Mouse (Mus musculus): Measurements from ENCODE around the gene Spink4. TPM values are rescaled to one million over a fixed set of nuclear protein-coding genes. Genes with fewer than 3 reads are reported as not detected.
A peak's percentile ranks its signal among the peaks of the same experiment; 100 is the strongest.
"Not testable (repeated sequence)": the region's sequence is repeated elsewhere in the genome, so short reads cannot be mapped to it uniquely, and the experiment has no call there.

Spink4 gene
- total RNA-seq, 2 experiments from 2014 or later = not detected

DNA sequence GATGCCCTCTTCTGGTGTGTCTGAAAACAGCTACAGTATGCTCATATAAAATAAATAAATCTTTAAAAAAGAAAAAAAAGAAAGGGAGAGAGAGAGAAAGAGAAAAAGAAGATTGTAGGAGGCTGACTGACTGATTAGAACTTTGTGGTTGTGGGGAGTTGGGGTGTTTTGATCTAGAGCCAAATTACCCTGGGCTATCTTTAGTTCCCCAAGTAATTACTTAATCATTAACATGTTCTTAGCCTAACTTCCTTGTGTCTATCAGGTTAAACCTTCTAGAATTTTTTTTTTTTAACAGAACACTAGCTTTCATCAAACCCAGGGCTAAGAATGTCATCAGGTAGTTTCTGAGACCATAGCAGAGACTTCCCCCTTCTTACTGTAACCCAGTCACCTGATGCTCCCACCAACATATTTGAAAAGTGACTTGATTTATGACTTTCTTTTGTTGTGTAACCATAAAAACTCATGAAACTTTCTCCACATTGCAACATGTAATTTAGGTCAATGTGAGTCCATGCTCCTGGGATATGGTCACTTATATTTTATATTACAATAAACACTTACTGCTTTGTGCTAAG, 5.5 kb upstream of the Spink4 start:
- no peak overlapping the region for H3K27ac ChIP-seq
- H3K4me3 ChIP-seq = no peak overlapping the region
- no peak for DNase-seq
- intact Hi-C loops (cut with DNase I) = no loop called here
- no peak for TF ChIP-seq CTCF (IDR thresholded peaks at IDR 0.05)

DNA sequence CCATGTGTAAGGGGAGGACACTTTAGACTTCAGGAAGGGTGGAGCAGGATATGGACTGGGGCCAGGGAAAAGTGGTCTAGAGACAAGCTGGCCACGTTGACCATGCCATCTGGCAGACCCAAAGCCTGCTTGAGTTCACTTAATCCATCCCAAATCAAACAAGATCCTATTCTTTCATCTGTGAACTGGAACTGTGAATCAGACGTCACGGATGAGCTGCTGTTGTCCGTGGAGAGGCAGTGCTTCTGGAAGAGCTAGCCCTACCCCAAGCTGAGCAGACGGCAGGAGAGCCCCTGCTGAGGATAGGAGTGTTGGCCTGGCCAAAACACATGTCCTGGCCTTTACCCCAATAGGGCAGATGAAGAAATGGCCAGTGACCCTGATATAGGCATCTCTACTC, 3.9 kb upstream of the Spink4 start:
- TF ChIP-seq CTCF (IDR thresholded peaks at IDR 0.05) = no peak
- no peak for DNase-seq
- intact Hi-C loops (cut with DNase I) = no loop called here
- Histone ChIP-seq H3K27ac (no peak overlapping the region), H3K4me3 (no peak overlapping the region)

DNA sequence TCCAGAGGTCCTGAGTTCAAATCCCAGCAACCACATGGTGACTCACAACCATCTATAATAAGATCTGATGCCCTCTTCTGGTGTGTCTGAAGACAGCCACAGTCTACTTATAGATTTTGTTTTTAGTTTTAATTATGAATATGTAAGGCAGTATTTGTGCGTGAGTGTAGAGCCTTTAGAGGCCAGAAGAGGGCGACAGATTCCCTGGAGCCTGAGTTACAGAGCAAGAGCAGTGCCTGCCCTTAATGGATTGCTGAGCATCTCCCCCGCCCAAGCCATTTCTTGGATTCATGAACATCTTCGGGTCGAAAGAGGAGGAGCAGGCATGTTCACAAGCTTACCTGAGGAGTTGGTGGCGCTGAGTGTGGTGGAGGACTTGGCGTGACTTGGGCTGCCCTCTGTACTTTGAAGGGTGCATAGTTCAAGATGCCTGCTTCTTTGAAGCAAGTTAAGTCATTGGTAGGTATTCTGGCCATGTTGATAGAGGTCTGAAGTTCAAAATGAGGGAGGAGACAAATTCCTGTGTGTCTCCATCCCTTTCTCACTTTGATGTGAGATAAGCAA, 3.2 kb upstream of the Spink4 start:
- peak; percentile 18; the same call in 1 of the 2 replicates for TF ChIP-seq CTCF (IDR thresholded peaks at IDR 0.05)
- no peak for DNase-seq
- Histone ChIP-seq H3K27ac (no peak overlapping the region), H3K4me3 (no peak overlapping the region)
- intact Hi-C loops (cut with DNase I) = no loop called here

DNA sequence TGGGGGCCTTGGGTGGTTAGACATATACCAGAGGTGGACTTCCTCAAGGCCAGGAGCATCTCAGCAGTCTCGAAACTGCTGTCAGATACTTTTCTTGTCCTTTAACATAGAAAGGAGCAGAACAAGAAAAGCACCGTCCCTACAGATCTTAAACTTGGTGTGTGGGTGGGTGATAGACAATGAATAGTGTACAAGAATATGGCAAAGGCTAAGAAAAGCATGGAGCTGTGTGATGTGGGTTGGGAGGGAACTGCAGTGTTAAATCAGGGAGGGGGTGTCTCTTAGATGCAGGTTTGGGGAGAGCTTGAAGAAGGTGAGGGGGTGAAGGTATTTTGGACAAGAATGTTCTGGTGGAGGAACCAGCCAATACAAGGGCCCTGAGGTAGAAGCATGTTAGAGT, 724 bp downstream of the Spink4 start:
- Histone ChIP-seq H3K4me3 (no peak overlapping the region), H3K27ac (no peak overlapping the region)
- DNase-seq = no peak
- intact Hi-C loops (cut with DNase I) = no loop called here
- no peak for TF ChIP-seq CTCF (IDR thresholded peaks at IDR 0.05)

DNA sequence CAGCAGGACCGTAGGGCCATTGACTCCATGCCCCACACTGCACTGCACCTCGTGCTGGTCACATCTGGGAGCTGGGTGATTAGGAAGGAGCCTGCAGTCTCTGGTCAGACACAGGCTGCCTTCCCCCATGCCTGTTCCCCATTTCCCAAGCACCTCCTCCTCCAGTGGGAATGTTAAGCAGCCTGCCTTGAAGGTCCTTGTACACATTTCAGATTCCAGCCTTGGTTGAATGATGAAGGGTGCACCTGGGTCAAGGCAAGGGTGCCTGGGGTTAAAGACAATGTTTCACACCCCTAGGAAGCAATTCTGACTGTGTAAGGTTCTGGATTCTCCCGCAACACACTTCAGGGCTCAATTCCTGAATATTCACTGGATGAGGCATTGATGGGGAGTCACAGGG, 1.4 kb downstream of the Spink4 start:
- TF ChIP-seq CTCF (IDR thresholded peaks at IDR 0.05) = no peak
- no peak overlapping the region for H3K27ac ChIP-seq
- intact Hi-C loops (cut with DNase I) = no loop called here
- H3K4me3 ChIP-seq = no peak overlapping the region
- no peak for DNase-seq

DNA sequence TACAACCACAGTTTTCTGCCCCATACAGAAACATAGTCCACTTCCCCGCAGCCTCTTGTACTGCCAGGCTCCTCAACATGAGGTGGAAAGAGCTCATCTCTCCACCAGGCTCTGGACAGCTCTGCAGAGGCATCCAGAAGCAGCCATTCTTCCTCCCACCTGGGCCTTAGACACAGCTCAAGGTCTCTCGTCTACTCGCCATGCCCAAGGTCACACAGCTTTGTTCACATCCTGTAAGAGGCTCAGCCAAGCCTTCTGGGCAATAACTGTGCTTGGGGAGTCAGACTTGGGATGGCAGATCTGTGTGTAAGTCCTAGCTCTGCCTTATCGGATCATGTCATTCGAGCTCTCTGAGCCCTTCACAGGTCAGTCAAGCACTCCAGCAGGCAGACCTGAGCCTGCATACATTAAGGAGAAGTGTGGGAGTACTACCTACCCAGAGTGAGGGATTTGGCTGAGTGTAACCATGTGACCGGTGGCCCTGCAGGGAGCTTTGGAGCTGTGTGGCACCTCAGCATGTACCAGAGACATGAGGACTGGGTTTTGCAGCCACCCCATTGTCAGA, 3.3 kb downstream of the Spink4 start:
- no peak overlapping the region for H3K27ac ChIP-seq
- intact Hi-C loops (cut with DNase I) = no loop called here
- no peak overlapping the region for H3K4me3 ChIP-seq
- TF ChIP-seq CTCF (IDR thresholded peaks at IDR 0.05) = no peak
- no peak for DNase-seq

DNA sequence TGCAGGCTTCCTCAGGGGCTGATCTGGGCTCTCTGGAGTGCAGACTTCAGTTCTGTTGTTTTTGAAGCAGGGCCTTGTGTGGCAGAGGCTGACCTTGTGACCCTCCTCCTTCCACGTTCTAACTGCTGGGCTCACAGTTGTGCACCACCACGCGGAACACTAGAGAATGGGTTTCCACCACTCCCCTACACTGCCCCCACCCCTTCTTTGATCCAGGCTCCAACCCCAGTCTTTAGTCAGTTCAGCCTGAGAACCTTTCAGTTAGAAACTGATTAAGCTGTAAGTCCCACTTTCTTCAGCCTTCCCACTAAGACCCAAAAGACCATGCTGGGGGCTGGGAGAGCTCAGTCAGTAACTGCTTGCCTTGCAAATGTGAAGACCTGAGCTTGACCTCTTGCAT, 5.7 kb downstream of the Spink4 start:
- Histone ChIP-seq H3K27ac (no peak overlapping the region), H3K4me3 (no peak overlapping the region)
- TF ChIP-seq CTCF (IDR thresholded peaks at IDR 0.05) = no peak
- intact Hi-C loops (cut with DNase I) = no loop called here
- DNase-seq = no peak

DNA sequence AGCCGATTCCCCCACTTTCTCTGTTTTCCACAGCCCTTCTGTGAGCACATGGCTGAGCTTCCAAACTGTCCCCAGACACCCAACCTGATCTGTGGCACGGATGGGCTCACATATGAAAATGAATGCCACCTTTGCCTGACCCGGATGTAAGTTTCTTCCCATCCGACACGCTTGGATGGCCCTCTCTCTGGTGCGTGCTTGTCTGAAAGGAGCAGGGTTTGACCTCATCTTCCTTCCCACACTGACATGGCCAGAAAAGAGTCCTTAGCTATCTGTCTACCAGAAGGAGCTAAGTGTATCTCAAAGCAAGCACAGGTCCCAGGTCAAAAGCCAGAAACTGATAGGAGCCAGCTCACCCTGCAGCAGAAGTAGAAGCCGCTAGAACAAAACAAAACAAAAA, 9.2 kb downstream of the Spink4 start:
- intact Hi-C loops (cut with DNase I) = no loop called here
- TF ChIP-seq CTCF (IDR thresholded peaks at IDR 0.05) = no peak
- H3K4me3 ChIP-seq = no peak overlapping the region
- no peak overlapping the region for H3K27ac ChIP-seq
- no peak for DNase-seq

DNA sequence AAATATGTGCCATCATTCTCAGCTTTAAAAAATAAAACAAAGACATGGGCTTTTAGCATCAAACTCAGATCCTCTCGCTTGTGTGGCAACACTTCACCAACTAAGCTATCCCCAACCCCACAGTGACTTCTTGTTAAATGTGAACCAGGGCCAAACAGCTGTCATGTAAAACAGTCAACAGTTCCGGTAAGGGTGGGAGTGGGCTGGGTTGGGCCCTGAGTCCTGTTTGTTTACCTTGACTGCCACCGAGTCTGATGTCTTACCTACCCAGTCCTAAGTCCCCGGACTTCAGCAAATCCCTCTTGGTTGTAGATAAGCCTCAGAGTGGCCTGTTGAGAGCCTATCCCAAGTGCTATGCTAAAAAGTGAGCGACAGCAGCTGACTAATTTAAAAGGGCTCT, 13.8 kb downstream of the Spink4 start:
- intact Hi-C loops (cut with DNase I) = no loop called here
- no peak overlapping the region for H3K4me3 ChIP-seq
- DNase-seq = no peak
- TF ChIP-seq CTCF (IDR thresholded peaks at IDR 0.05) = no peak
- no peak overlapping the region for H3K27ac ChIP-seq

DNA sequence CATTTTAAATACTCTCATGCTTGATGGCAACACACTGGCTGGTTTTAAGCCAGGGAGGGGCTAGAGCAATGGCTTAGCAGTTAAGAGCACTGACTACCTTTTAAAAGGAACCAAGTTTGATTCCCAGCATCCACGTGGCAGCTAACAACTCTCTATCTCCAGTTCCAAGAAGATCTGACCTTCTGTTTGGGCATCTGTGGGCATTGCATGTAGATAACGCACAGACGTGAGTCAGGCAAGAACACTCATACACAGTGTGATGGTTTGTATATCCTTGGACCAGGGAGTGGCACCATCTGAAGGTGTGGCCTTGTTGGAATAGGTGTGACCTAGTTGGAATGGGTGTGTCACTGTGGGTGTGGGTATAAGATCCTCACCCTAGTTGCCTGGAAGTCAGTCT, 14.5 kb downstream of the Spink4 start:
- H3K4me3 ChIP-seq; intact Hi-C loops (cut with DNase I); DNase-seq; H3K27ac ChIP-seq: not testable (repeated sequence)

DNA sequence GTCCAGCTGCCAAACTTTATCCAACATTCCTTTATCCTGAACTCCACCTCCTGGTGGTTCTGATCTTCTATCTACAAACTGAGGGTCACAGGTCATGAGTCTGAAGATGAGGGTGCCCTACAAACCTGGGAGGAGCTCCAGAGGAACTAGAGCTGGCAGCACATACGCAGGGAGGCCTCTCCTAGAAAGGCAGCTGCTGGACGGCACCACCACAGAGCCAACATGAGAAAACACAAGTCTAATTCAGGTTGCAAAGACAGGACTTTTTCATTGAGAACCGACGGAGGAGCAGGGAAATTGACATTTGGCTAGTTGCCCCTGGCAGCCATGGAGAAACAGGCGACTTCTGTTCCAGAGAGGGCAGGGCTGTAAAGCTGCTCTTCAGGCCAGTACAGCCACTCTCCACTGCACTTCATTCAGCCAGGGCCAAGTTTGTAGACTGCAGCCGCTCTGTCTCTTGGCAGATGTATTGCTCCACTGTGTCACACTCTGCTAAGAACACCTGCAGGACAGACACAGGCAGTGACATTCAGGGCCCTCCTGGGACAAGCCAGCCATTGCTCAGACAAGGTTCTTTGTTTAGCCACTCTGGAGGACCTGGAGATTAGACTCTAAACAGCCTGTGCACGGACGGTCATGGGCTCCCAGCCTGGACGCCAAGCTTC, 16.5 kb downstream of the Spink4 start:
- DNase-seq = peak; percentile 57

DNA sequence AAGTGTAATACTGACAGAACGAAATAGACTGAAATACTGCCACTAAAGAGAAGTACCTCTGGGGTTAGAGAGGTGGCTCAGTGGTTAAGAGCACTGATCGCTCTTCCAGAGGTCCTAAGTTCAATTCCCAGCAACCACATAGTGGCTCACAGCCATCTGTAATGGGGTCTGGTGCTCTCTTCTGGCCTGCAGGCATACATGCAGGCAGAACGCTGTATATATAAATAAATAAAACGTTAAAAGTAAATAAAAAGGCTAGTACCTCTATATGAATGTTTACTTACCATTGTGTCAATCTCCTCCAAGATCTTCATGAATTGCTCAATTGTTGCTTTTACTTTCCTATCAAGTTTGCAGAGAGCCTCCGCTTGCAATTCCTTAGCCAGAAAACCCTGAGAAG, 18.9 kb downstream of the Spink4 start:
- intact Hi-C loops (cut with DNase I) = no loop called here
- H3K4me3 ChIP-seq = no peak overlapping the region
- no peak for DNase-seq
- no peak overlapping the region for H3K27ac ChIP-seq
- peak; percentile 30; the same call in 1 of the 2 replicates for TF ChIP-seq CTCF (IDR thresholded peaks at IDR 0.05)

More for the DNA sequence above, 16.5 kb downstream of the Spink4 start:
- intact Hi-C loops (cut with DNase I) = no loop called here
- no peak overlapping the region for H3K27ac ChIP-seq
- no peak for TF ChIP-seq CTCF (IDR thresholded peaks at IDR 0.05)
- no peak overlapping the region for H3K4me3 ChIP-seq

DNA sequence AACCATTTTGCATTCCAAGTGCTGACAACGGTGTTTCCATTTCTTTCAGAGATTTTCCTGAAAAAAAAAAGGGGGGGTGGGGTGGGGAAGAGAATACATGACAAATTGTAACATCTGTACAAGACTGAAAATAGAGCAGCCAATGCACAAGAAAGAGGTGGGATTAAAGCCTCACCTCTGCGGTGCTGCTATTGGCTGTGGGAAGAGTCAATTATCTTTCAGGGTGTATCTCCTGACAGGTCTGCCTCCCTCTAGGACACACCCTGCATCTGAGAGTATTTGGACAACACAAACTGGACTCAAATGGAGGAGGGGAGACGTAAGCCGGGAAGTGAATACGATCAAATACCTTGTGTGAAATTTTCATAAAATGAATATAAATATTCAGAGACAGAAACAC, 23.8 kb downstream of the Spink4 start:
- Histone ChIP-seq H3K4me3 (no peak overlapping the region), H3K27ac (no peak overlapping the region)
- intact Hi-C loops (cut with DNase I) = no loop called here
- no peak for TF ChIP-seq CTCF (IDR thresholded peaks at IDR 0.05)
- DNase-seq = no peak

Data from gastrocnemius, adult 2 months (tissue).